Mouse (Mus musculus) midbrain, postnatal 0 days (tissue): ENCODE measurements around the gene Runx1. TPM values are rescaled to one million over a fixed set of nuclear protein-coding genes. Genes with fewer than 3 reads are reported as not detected.
A peak's percentile ranks its signal among the peaks of the same experiment; 100 is the strongest.

ENCODE experiments used
- ATAC-seq: fragments of 200-750 bp; cut with Nextera tagmentation; 2 replicates; pipeline ENCODE4 v1.8.0; 2017; ENCODE audit warnings: moderate number of reproducible peaks, mild to moderate bottlenecking, moderate TSS enrichment, moderate library complexity; ENCODE audit not compliant: low FRiP score
- DNase-seq: peaks from one replicate; pipeline ENCODE4 v3.0.0-alpha.2; 2015; ENCODE audit warnings: low spot score
- H3K27ac ChIP-seq: fragments of 300-500 bp; sonication (generic); 2 replicates; pipeline ENCODE4 v1.5.1; 2014; ENCODE audit warnings: low read depth, mild to moderate bottlenecking, low read length, mixed read lengths
- H3K27me3 ChIP-seq: fragments of 300-500 bp; sonication (generic); 2 replicates; pipeline ENCODE4 v1.6.1; 2014; ENCODE audit warnings: low read length, control low read depth, mixed read lengths; ENCODE audit not compliant: insufficient read depth
- H3K36me3 ChIP-seq: fragments of 300-500 bp; sonication (generic); 2 replicates; pipeline ENCODE4 v1.6.1; 2014; ENCODE audit warnings: low read length, control low read depth, mixed read lengths; ENCODE audit not compliant: insufficient read depth
- H3K4me1 ChIP-seq: fragments of 300-500 bp; sonication (generic); 2 replicates; pipeline ENCODE4 v1.6.1; 2014; ENCODE audit warnings: mild to moderate bottlenecking, control low read depth, antibody characterized with exemption, low read length, mixed read lengths; ENCODE audit not compliant: insufficient read depth
- H3K4me2 ChIP-seq: fragments of 300-500 bp; sonication (generic); 2 replicates; pipeline ENCODE4 v1.6.1; 2014; ENCODE audit warnings: low read depth, mild to moderate bottlenecking, low read length, mixed read lengths; ENCODE audit not compliant: poor library complexity, severe bottlenecking
- H3K4me3 ChIP-seq: fragments of 300-500 bp; sonication (generic); 2 replicates; pipeline ENCODE4 v1.5.1; 2014; ENCODE audit warnings: low read depth, mild to moderate bottlenecking, low read length, moderate library complexity
- H3K9ac ChIP-seq: fragments of 300-500 bp; sonication (generic); replicated peaks from 2 replicates; pipeline ENCODE4 v1.6.1; 2014; ENCODE audit warnings: mild to moderate bottlenecking, low read length, moderate library complexity, mixed read lengths; ENCODE audit not compliant: poor library complexity, severe bottlenecking
- H3K9me3 ChIP-seq: fragments of 300-500 bp; sonication (generic); 2 replicates; pipeline ENCODE4 v1.6.1; 2016; ENCODE audit warnings: low read length, control low read depth
- CTCF ChIP-seq: IDR thresholded peaks from 2 replicates; pipeline ENCODE4 v1.5.1; 2016; ENCODE audit warnings: antibody characterized with exemption, mild to moderate bottlenecking
- WGBS: fragments of 180-500 bp; shearing (Covaris S2); extraction: QIAGEN DNeasy Blood & Tissue Kit; methylation state at CpG from one replicate; pipeline ENCODE4 v1.1.7; 2014; 5-methylcytosine and 5-hydroxymethylcytosine counted together
- polyA plus RNA-seq: library from polyadenylated mRNA; unstranded; fragments of >200 nt; fragmentation: Nextera tagmentation; extraction: Ambion mirVana; gene quantifications from 2 replicates; pipeline ENCODE4 v1.2.1, GENCODE M21; 2015
- total RNA-seq: library from RNA; depleted of rRNA; stranded (reverse); fragments of >200 nt; gene quantifications from 2 replicates; pipeline ENCODE4 v1.2.3, GENCODE M21; 2014

Gene Runx1
- total and polyA plus RNA-seq, 2 experiments from 2014 or later, result 0.64 to 2.0 TPM

DNA sequence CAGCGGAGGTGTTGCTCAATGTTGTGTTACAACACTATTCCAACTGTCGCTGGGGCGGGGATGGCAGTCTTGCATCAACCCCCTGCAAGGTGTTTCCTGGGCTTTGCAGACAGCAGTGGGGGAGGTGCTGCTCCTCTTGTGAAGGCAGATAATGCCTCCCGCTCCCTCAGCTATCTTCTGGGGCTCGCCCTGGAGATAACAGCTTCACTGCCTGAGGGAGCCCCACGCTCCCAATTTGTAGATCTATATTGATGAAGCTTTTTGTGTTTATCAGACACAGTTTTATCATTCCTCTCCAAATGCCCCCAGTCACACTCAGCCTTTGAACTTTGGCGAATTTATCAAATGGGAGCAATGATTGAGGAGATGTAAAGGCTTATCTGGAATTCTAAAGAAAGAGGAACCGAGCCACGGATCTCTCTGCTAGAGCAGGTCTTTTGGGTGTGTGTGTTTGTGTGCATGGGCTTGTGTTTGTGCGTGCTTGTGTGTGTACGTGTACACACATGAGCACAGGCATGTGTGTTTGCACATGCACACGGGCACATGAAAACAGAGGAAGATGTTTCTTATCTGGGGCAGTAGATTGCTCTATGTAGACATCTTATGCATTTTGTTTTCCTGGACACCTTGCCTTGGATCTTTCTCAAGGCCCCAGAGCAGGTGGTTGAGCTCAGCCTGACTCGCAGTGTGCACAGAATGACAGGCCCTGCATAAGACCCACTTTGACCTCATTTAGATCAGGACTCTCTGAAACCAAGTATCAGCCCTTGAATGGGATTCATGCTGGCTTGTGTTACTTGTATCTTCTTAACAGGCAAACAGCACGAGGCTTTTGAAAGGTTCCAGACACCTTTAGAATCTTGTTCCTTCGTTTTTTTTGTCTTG is 110.1 kb downstream of the Runx1 start:
- ATAC-seq, result no peak
- Histone ChIP-seq H3K36me3 (no peaks in the 10 kb centered on the region), H3K4me1 (no peaks in the 10 kb centered on the region), H3K4me2 (no peak overlapping the region), H3K9me3 (no peaks in the 10 kb centered on the region), H3K27me3 (no peaks in the 10 kb centered on the region), H3K4me3 (no peak overlapping the region), H3K27ac (no peak overlapping the region), H3K9ac (no peak overlapping the region)
- no peak for DNase-seq
- 39% methylated on average over 15 of the region's 15 CpGs for WGBS
- TF ChIP-seq CTCF, result no peak

DNA sequence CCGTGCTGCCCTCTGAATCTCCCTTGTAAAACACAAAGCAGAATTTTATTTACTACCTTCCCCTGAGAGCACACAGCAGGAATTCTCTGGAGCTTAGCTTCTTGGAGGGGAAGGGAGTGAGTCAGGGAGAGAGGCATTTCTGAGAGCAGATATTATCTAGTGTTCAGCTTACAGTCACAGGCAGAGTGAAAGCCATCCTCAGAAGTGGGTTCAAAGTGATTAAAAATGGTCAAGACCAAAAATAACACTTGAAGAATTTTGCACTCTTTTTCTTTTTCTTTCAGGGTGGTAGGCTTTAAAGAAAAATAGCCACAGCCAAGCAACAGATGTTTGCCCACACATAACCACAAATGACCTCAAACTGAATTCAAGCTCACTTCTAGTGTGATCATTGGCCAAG is 115.8 kb downstream of the Runx1 start:
- WGBS, result 35% methylated on average over 1 of the region's 1 CpGs
- Histone ChIP-seq H3K4me3 (no peak overlapping the region), H3K9me3 (no peaks in the 10 kb centered on the region)

DNA sequence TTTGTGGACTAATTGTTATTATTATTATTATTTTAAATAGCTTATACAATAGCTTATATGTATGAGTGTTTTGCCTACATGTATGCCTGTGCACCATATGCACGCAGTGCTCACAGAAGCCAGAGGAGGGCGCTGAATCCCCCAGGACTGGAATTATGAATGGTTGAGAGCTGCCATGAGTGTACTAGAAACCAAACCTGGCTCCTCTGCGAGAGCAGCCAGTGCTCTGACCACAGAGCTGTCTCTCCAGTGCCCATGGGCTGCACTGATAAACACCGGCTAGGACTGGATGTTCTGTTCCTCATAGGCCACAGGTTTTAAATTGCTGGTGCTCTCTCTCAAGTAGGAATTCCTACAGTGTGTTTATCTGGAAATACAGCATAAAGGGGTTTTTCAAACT is 117.2 kb downstream of the Runx1 start:
- H3K27ac ChIP-seq, result no peak overlapping the region
- peak; percentile 43 for TF ChIP-seq CTCF
- H3K36me3 ChIP-seq, result no peaks in the 10 kb centered on the region
- H3K9me3 ChIP-seq, result no peaks in the 10 kb centered on the region
- DNase-seq (no peak), ATAC-seq (no peak)
- WGBS, result 72% methylated on average over 4 of the region's 4 CpGs
- H3K27me3 ChIP-seq, result 0 out of 2 replicates have a peak, but pooled peaks cover 4% of the 10 kb centered on the region
- H3K4me1 ChIP-seq, result no peaks in the 10 kb centered on the region
- H3K4me3 ChIP-seq, result no peak overlapping the region
- no peak overlapping the region for H3K4me2 ChIP-seq
- H3K9ac ChIP-seq, result no peak overlapping the region

More for the DNA sequence above, 115.8 kb downstream of the Runx1 start:
- Histone ChIP-seq H3K36me3 (no peaks in the 10 kb centered on the region), H3K27me3 (0 out of 2 replicates have a peak, but pooled peaks cover 3% of the 10 kb centered on the region), H3K27ac (no peak overlapping the region), H3K4me1 (no peaks in the 10 kb centered on the region), H3K9ac (no peak overlapping the region), H3K4me2 (no peak overlapping the region)
- ATAC-seq, result no peak
- no peak for TF ChIP-seq CTCF
- no peak for DNase-seq

DNA sequence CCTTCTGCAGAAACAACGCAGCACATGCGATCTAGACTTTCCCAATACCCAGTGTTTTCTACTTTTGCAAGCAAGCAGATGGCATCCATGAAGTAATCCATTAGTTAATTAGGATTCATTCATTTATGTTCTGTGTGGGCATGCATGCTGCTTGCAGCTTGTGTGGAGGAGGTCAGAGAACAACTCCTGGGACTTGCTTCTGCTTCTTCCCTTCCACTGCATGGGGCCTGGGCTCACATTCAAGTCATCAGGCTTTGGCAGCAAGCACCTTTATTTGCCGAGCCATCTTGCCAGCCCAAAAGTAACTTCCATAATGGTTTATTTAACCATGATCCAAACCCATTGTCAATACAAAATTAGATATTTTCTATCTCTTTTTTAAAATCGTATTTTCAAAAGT is 118.2 kb downstream of the Runx1 start:
- no peak overlapping the region for H3K4me2 ChIP-seq
- no peak for TF ChIP-seq CTCF
- 0 out of 2 replicates have a peak, but pooled peaks cover 7% of the 10 kb centered on the region for H3K27me3 ChIP-seq
- H3K9me3 ChIP-seq, result no peaks in the 10 kb centered on the region
- H3K27ac ChIP-seq, result no peak overlapping the region
- 76% methylated on average over 4 of the region's 4 CpGs for WGBS
- H3K4me1 ChIP-seq, result no peaks in the 10 kb centered on the region
- H3K4me3 ChIP-seq, result no peak overlapping the region
- DNase-seq, result no peak
- no peak for ATAC-seq
- H3K36me3 ChIP-seq, result no peaks in the 10 kb centered on the region
- no peak overlapping the region for H3K9ac ChIP-seq

DNA sequence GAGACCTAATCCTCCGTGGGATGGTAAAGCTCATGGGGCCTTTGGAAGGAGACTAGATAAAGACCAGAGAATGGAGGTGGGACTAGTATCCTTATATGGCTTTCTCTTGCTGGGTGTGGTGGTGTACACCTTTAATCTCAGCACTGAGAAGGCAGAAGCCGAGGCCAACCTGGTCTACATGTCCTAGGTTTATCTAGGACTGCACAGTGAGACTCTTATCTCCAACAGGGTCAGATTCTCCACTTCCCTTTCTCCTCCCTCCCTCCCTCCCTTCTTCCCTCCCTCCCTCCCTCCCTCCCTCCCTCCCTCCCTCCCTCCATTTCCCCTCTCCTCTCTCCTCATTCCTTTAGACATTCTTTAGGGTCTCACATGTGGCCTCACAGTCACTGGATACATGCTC is 118.8 kb downstream of the Runx1 start:
- no peaks in the 10 kb centered on the region for H3K4me1 ChIP-seq
- no peak overlapping the region for H3K4me3 ChIP-seq
- H3K9me3 ChIP-seq, result no peaks in the 10 kb centered on the region
- DNase-seq, result no peak
- WGBS, result 84% methylated on average over 2 of the region's 2 CpGs
- no peak for ATAC-seq
- H3K4me2 ChIP-seq, result no peak overlapping the region
- no peak for TF ChIP-seq CTCF
- H3K27ac ChIP-seq, result no peak overlapping the region
- peaks cover 8% of the 10 kb centered on the region; the same call in 1 of the 2 replicates for H3K27me3 ChIP-seq
- no peaks in the 10 kb centered on the region for H3K36me3 ChIP-seq
- no peak overlapping the region for H3K9ac ChIP-seq
